Mouse (Mus musculus): ENCODE results near the gene Mark3. TPM values are rescaled to one million over a fixed set of nuclear protein-coding genes. Genes with fewer than 3 reads are reported as not detected.

Mark3 gene
- polyA plus RNA-seq, 1 experiment from 2014 or later = 58.9 TPM

DNA sequence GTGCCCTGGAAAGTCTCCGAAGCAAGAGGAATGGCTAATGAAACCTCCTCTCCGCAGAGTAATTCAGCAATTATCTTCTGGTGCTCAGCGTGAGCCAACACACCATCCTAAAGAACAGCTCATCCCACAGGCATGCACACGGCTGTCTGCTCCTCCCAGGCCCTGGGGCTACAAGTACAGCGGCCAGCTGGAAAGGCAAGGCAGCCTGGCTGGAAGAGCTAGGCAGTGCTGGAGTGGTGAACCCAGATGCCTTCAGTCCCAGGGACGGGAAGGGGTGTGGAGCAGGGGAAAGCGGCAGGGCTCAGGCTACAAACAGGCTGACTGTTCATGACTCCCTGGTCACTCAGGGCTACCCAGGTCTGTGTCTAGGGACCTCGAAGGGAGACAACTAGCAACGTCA is 130.3 kb downstream of the Mark3 start:
- no peak overlapping the region for H3K4me2 ChIP-seq (replicated peaks; ENCODE audit: low read depth, low read length)
- 41% methylated on average over 9 of the region's 9 CpGs for WGBS
- H3K4me3 ChIP-seq (ENCODE audit: low read depth, low read length) = no peak overlapping the region
- H3K27me3 ChIP-seq (ENCODE audit: control insufficient read depth, insufficient read depth, low read length) = no peaks in the 10 kb centered on the region
- no peak overlapping the region for H3K9ac ChIP-seq (replicated peaks; ENCODE audit: low read depth, low read length)
- no peak overlapping the region for H3K27ac ChIP-seq (ENCODE audit: low read length)
- H3K36me3 ChIP-seq (ENCODE audit: control insufficient read depth, insufficient read depth, low read length) = peaks cover 16% of the 10 kb centered on the region; the same call in 1 of the 2 replicates
- H3K4me1 ChIP-seq (ENCODE audit: control insufficient read depth, insufficient read depth, low read length) = peaks cover 4% of the 10 kb centered on the region; the same call in 1 of the 2 replicates
- peak; percentile 47; the same call in 1 of the 2 replicates for ATAC-seq (ENCODE audit: insufficient number of reproducible peaks, insufficient read depth, low FRiP score, low read depth)
- no peaks in the 10 kb centered on the region for H3K9me3 ChIP-seq (ENCODE audit: control insufficient read depth, low read depth, low read length)

DNA sequence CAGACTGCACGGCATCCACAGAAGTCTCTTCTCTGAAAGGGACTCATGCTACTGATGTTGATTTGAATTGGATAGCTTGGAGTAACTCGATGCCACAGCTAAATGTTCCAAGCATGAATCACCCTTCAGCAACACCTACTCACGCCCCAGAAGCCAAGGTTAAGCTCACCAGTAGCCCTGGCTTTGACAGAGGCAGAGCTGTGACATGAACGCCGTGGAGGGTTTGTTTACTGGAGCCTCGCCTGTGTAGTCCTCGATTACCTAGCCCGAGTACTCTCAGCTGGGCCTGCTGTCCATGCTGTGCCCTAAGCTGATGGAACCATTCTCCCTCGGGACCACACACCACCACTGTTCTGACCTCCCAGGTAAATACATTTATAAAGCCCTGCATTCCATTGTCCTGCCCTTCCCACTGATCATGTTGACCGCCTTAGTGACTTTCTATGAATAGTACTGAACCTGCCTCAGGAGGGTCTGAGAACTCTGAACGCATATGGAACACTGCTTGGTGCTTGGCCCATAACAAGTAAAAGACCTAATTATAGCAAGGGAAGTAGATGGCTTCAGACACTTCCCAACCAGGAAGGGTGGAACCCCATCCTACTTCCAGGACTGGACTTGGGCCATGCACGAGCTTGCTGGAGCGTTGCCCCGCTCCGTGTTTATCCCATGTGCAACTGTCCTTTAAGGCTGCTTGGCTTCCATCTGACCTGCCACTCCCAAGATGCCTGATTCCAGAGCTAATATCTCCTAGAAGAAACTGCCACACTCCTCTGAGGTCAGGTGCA is 131.1 kb downstream of the Mark3 start:
- no peak for ATAC-seq (ENCODE audit: insufficient number of reproducible peaks, insufficient read depth, low FRiP score, low read depth)
- no peak overlapping the region for H3K9ac ChIP-seq (replicated peaks; ENCODE audit: low read depth, low read length)
- H3K9me3 ChIP-seq (ENCODE audit: control insufficient read depth, low read depth, low read length) = no peaks in the 10 kb centered on the region
- peaks cover 4% of the 10 kb centered on the region; the same call in 1 of the 2 replicates for H3K4me1 ChIP-seq (ENCODE audit: control insufficient read depth, insufficient read depth, low read length)
- no peak overlapping the region for H3K4me3 ChIP-seq (ENCODE audit: low read depth, low read length)
- no peak overlapping the region for H3K4me2 ChIP-seq (replicated peaks; ENCODE audit: low read depth, low read length)
- no peaks in the 10 kb centered on the region for H3K27me3 ChIP-seq (ENCODE audit: control insufficient read depth, insufficient read depth, low read length)
- H3K36me3 ChIP-seq (ENCODE audit: control insufficient read depth, insufficient read depth, low read length) = peaks cover 23% of the 10 kb centered on the region
- WGBS = 41% methylated on average over 15 of the region's 15 CpGs
- H3K27ac ChIP-seq (ENCODE audit: low read length) = no peak overlapping the region

Other genes starting within 250 kb of the Mark3 start
- gene Cdc42bpb, start 196.8 kb upstream of the Mark3 start, polyA plus RNA-seq (2014; fragmentation: Nextera tagmentation; extraction: Ambion mirVana) = 44.1 and 44.9 TPM in 2 replicates
- gene Lbhd2, start 167.7 kb upstream of the Mark3 start, polyA plus RNA-seq (2014; fragmentation: Nextera tagmentation; extraction: Ambion mirVana) = 0.93 and 1.5 TPM in 2 replicates
- gene Exoc3l4, start 157.5 kb upstream of the Mark3 start, polyA plus RNA-seq (2014; fragmentation: Nextera tagmentation; extraction: Ambion mirVana) = 5.7 and 6.8 TPM in 2 replicates
- gene Tnfaip2, start 132.1 kb upstream of the Mark3 start, polyA plus RNA-seq (2014; fragmentation: Nextera tagmentation; extraction: Ambion mirVana) = 3.5 and 5.0 TPM in 2 replicates
- 38.4 and 42.6 TPM in 2 replicates for gene Gm266, start 88.7 kb upstream of the Mark3 start, polyA plus RNA-seq (2014; fragmentation: Nextera tagmentation; extraction: Ambion mirVana)
- 448 and 475 TPM in 2 replicates for gene Eif5, start 36.5 kb upstream of the Mark3 start, polyA plus RNA-seq (2014; fragmentation: Nextera tagmentation; extraction: Ambion mirVana)
- gene Ckb, start 97.8 kb downstream of the Mark3 start, polyA plus RNA-seq (2014; fragmentation: Nextera tagmentation; extraction: Ambion mirVana) = 548 and 555 TPM in 2 replicates
- gene Trmt61a, start 103.6 kb downstream of the Mark3 start, polyA plus RNA-seq (2014; fragmentation: Nextera tagmentation; extraction: Ambion mirVana) = 7.8 and 9.2 TPM in 2 replicates
- 49.8 and 58.0 TPM in 2 replicates for gene Bag5, start 138.7 kb downstream of the Mark3 start, polyA plus RNA-seq (2014; fragmentation: Nextera tagmentation; extraction: Ambion mirVana)
- gene Apopt1, start 138.7 kb downstream of the Mark3 start, polyA plus RNA-seq (2014; fragmentation: Nextera tagmentation; extraction: Ambion mirVana) = 56.1 and 60.8 TPM in 2 replicates
- 111 and 120 TPM in 2 replicates for gene Klc1, start 184.3 kb downstream of the Mark3 start, polyA plus RNA-seq (2014; fragmentation: Nextera tagmentation; extraction: Ambion mirVana)
- gene Xrcc3, start 239.3 kb downstream of the Mark3 start, polyA plus RNA-seq (2014; fragmentation: Nextera tagmentation; extraction: Ambion mirVana) = 13.7 and 15.4 TPM in 2 replicates
- 129 and 135 TPM in 2 replicates for gene Zfyve21, start 239.6 kb downstream of the Mark3 start, polyA plus RNA-seq (2014; fragmentation: Nextera tagmentation; extraction: Ambion mirVana)